Mouse (Mus musculus) regulatory T cell (primary cell): Measurements from ENCODE around the gene Dad1.

Experiments
- in situ Hi-C: fragments of 300-600 bp; cut with MboI, MseI; formaldehyde crosslinking; loops from one replicate; pipeline ENCODE4 v1.15.1; 2025; ENCODE audit warnings: high pct_unique_total_duplicates

Gene Dad1

GRCm38 (mm10) chr14:54209932-54210331 lies 44.0 kb downstream of the Dad1 start:
- in situ Hi-C loops, result loop anchor here (25.0 kb wide), 1 partner anchor 1898 kb away; the partner anchor contains the start of gene Mettl3

DNA sequence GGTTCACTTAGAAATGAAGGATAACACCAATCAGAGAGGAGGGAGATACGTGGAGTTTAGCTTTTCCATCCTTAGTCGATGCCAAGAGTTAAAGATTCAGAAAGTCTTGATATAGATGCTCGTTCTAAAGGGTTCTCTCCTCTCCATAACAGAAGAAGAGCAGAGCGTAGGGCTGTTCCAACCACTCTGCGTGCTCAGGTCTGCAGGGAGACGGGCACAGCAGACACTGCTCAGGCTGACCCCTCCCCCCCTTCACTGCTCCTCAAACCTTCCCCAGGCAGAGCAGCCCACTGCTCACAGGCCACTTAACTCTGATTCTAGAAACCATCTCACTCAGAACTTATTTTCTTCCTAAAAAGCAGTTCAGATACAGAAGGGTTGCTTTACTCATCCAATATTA lies 45.2 kb downstream of the Dad1 start:
- in situ Hi-C loops, result loop anchor here (25.0 kb wide), 1 partner anchor 1896 kb away; the partner anchor contains the start of gene Mettl3

- in situ Hi-C loops, result loop anchor here (25.0 kb wide), 1 partner anchor 1896 kb away; the partner anchor contains the start of gene Mettl3
Measured at GRCm38 (mm10) chr14:54207924-54208323, 46.0 kb downstream of the Dad1 start.

- in situ Hi-C loops, result loop anchor here (25.0 kb wide), 1 partner anchor 1895 kb away; the partner anchor contains the start of gene Mettl3
Measured at GRCm38 (mm10) chr14:54206750-54207550, 47.0 kb downstream of the Dad1 start.

DNA sequence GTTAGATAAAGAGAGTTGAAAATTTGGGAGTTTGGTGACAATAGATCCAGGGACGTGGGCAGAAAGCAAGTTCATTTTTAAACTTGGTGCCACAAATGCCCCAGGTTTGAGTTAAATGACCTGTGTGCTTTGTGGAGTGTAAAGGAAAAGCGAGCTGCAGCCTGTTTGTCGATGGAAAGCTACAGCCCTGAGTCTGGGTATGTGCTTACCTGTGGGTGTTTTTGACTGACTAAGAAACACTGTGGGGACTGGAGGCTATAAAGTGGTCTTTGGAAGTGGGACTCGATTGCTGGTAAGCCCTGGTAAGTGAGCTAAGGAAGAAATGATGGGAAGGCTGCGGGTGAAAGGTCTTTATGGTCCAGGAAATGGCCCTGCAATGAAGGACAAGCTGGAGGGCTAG lies 47.6 kb downstream of the Dad1 start:
- in situ Hi-C loops, result loop anchor here (25.0 kb wide), 1 partner anchor 1894 kb away; the partner anchor contains the start of gene Mettl3

DNA sequence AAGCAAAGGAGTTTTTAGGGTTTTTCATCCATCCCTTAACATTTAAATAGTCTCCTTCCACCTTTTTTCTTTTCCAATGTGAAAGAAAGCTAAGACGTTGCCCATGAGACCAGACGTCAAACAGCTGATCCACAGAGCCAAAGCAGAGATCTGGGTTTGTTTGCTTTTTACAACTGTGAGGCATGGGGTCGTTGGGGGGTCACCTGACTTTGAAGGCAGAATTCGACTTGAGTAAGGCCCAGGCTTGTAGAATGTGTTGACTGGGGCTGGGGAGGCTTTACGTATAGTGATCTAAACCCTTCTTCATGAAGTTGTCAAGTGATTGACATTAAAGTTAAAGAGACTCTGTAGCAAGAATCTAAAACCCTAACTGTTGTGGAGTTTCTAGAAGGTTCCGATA lies 48.0 kb downstream of the Dad1 start:
- in situ Hi-C loops, result loop anchor here (25.0 kb wide), 1 partner anchor 1894 kb away; the partner anchor contains the start of gene Mettl3

- in situ Hi-C loops, result loop anchor here (25.0 kb wide), 1 partner anchor 1892 kb away; the partner anchor contains the start of gene Mettl3
Measured at GRCm38 (mm10) chr14:54204786-54205185, 49.1 kb downstream of the Dad1 start.

GRCm38 (mm10) chr14:54204311-54204710 lies 49.6 kb downstream of the Dad1 start:
- in situ Hi-C loops, result loop anchor here (25.0 kb wide), 1 partner anchor 1892 kb away; the partner anchor contains the start of gene Mettl3

- in situ Hi-C loops, result loop anchor here (25.0 kb wide), 1 partner anchor 1891 kb away; the partner anchor contains the start of gene Mettl3
Measured at GRCm38 (mm10) chr14:54203776-54204175, 50.1 kb downstream of the Dad1 start.

DNA sequence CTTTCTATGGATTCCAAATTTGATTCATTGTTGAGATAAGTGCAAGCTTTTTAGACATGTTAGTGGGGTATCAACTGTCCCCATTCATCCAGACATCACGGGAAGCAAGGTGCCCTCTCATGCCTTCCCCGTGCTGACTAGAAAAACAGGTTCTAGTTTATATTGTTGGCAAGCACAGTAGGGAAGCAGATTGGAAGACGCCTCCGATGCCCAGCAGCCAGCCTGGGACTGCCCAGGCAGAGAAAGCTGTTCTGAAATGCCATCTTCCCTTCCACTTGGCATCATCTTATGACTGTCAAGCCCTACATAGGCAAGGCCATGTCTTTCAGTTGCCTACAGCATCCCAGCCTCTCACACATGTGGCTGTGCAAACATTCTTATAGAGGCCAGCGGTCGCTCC lies 50.7 kb downstream of the Dad1 start:
- in situ Hi-C loops, result loop anchor here (25.0 kb wide), 1 partner anchor 1891 kb away; the partner anchor contains the start of gene Mettl3

DNA sequence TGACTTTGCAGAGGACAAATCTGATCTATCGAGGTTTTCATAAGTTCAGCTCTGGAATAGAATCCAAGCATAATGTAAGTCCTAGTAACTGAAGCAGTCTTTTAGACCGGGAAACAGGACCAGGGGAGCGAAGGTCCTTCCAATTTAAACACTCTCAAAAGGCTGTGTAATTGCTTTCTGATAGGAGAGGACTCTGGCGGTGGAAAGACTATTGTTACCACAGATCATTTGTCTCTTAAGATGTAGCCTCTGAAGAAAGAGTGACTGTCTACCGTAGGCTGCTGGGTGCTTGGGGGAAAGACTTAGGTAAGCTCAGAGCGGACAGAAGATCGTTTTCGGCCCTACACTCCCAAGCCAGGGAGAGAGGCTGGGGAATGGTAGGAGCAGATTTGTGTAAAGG lies 53.5 kb downstream of the Dad1 start:
- in situ Hi-C loops, result loop anchor here (25.0 kb wide), 1 partner anchor 1888 kb away; the partner anchor contains the start of gene Mettl3

DNA sequence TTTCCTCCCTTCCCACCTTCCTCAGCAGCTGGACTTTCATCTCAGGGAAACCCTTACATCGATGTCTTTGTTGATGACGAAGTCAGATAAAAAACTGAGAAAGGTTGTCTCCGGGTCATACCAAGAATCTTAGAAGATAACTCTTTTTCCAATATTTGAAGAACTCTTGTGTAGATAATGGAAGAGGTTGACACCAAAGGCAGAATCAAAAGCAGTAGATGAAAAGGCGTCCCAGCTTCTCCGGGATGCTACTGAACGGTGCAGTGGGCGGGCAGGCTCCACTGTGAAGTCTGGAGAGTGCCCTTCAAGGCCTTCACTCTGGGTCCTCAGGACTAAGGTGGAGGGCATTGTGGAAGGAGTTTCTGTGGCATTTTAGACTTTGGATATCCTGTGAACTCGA lies 54.2 kb downstream of the Dad1 start:
- in situ Hi-C loops, result loop anchor here (25.0 kb wide), 1 partner anchor 1887 kb away; the partner anchor contains the start of gene Mettl3

DNA sequence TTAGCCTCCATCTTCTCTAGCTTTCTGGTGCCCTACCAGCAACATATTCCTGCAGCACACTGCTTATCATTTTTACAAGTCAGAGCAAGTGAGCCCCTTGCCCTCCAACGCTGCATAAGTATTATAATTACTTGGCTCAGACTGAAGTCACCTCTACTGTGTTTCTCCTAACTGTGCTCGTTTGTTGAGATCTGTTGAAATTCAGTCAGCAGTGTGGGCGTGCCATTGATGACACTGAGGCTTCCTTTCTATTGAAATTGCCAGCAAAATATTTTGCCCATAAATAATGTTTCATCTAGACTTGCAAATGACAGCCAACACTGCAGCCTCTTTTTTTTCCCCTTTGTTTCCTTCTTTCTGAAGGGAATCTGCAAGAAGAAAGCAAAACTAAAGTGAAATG lies 56.2 kb downstream of the Dad1 start:
- in situ Hi-C loops, result no loop called here

- in situ Hi-C loops, result no loop called here
Measured at GRCm38 (mm10) chr14:54195838-54196423, 58.0 kb downstream of the Dad1 start.

GRCm38 (mm10) chr14:54193354-54194133 lies 60.4 kb downstream of the Dad1 start:
- in situ Hi-C loops, result no loop called here

- in situ Hi-C loops, result no loop called here
Measured at GRCm38 (mm10) chr14:54192462-54192847, 61.4 kb downstream of the Dad1 start.

GRCm38 (mm10) chr14:54191594-54192461 lies 62.1 kb downstream of the Dad1 start:
- in situ Hi-C loops, result no loop called here

GRCm38 (mm10) chr14:54191026-54191390 lies 62.9 kb downstream of the Dad1 start:
- in situ Hi-C loops, result no loop called here

GRCm38 (mm10) chr14:54190305-54191025 lies 63.4 kb downstream of the Dad1 start:
- in situ Hi-C loops, result no loop called here

DNA sequence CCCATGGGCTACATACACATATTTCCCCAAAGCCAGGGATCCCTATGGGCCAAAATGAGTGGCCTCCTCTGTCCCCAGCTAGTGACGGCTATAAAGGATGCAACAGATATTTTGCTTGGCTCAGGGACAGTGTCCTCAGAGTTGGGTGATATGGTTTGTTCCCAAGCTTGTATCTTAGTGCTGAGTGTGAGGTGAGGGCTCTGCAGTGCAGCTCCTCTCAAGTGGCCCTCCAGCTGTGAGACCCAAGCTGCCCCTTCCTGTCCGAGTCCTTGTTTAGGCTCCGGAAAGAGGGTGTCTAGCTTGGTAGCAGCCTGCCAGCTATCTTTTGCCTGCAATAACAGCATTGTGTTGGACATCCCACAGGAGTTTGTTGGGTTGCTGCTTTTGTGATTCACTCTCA lies 64.6 kb downstream of the Dad1 start:
- in situ Hi-C loops, result no loop called here
